Mouse (Mus musculus) CH12.LX (cell line): ENCODE measurements around the gene Prdx4.

Experiments used
- CTCF ChIP-seq, 2 experiments: IDR thresholded peaks in 1 of 2; conservative IDR thresholded peaks in 1 of 2; 2 replicates each; pipeline ENCODE4 v1.5.1; 2011 to 2012; ENCODE audit warnings: low read depth in 2 of 2, low read length in 2 of 2, improper control_type of control experiment in 1 of 2, inconsistent platforms in 1 of 2, mild to moderate bottlenecking in 1 of 2, moderate library complexity in 1 of 2
- EP300 ChIP-seq: IDR thresholded peaks from 2 replicates; pipeline ENCODE4 v1.6.1; 2011; ENCODE audit warnings: low read length, improper control_type of control experiment
- KAT2A ChIP-seq: IDR thresholded peaks from 2 replicates; pipeline ENCODE4 v1.6.1; 2012; ENCODE audit warnings: low read length, improper control_type of control experiment, inconsistent platforms; ENCODE audit not compliant: insufficient replicate concordance
- MAZ ChIP-seq: IDR thresholded peaks from 2 replicates; pipeline ENCODE4 v1.6.1; 2012; ENCODE audit warnings: low read depth, mild to moderate bottlenecking, inconsistent platforms, low read length, improper control_type of control experiment, moderate library complexity
- POLR2A ChIP-seq: IDR thresholded peaks from 2 replicates; pipeline ENCODE4 v1.6.1; 2011; ENCODE audit warnings: low read depth, mild to moderate bottlenecking, improper control_type of control experiment, low read length
- POLR2AphosphoS2 ChIP-seq: IDR thresholded peaks from 2 replicates; pipeline ENCODE4 v1.6.1; 2011; ENCODE audit warnings: low read depth, low read length, improper control_type of control experiment
- ZNF384 ChIP-seq: IDR thresholded peaks from 2 replicates; pipeline ENCODE4 v1.6.1; 2012; ENCODE audit warnings: low read depth, low read length, improper control_type of control experiment, inconsistent platforms

- TF ChIP-seq EP300 (no peak), MAZ (no peak), ZNF384 (no peak), CTCF (conservative IDR thresholded peaks at IDR 0.05 in 1 of 2, IDR thresholded peaks at IDR 0.05 in 1 of 2; ENCODE audit: low read depth in 2 of 2, low read length in 2 of 2) (no peak), POLR2AphosphoS2 (no peak), KAT2A (no peak), POLR2A (no peak)
Observed at GRCm38 (mm10) chrX:155280427-155281044, 60.0 kb downstream of the Prdx4 start.
